ENCODE assay signal across 18 mouse cellular contexts in the genomic region with DNA sequence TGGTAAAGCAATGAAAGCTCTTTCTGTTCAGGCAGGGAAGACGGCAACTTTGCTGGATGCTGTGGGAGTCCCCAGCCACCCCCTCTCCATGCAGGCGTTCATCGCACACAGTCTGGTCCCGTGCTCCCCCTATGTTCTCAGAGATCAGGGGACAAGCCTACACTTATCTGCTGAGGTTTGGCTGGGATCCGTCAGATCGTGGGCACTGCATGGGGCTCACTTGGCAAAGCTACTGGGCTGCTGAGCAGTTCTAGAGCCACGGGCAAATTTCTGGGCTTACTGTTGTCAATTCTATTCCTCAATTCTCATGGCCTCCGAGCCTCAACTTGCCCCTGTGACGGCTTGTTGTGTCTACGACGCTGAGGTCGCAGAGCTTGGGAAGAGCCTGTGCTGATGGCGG. TPM values are rescaled to one million over a fixed set of nuclear protein-coding genes. Genes with fewer than 3 reads are reported as not detected.
A peak's percentile ranks its signal among the peaks of the same experiment; 100 is the strongest.
DNase-seq lines count a peak whose midpoint lies in the region; ATAC-seq and TF ChIP-seq lines count a peak whose summit lies in the region.
"Had no signal": no experiment of that assay in that cellular context is flagged by ENCODE, and none has a peak within 500 bp of the region (broad histone marks: within the 10 kb centered on the region; RNA-seq: fewer than 3 reads in every experiment).

No protein-coding gene starts in this region.

- no peaks in the 10 kb centered on the region for H3K27me3 ChIP-seq in kidney, embryonic 14.5 days (ENCODE audit: control insufficient read depth, insufficient read depth, low read length)
- no peaks in the 10 kb centered on the region for H3K27me3 ChIP-seq in lung, embryonic 14.5 days (ENCODE audit: insufficient read depth, low read length)
- H3K27me3 ChIP-seq: liver, embryonic 13.5 days; midbrain, embryonic 12.5 days; neural tube, embryonic 15.5 days had no signal

- no peak overlapping the region for H3K27ac ChIP-seq in kidney, embryonic 14.5 days (ENCODE audit: low read depth, low read length)
- H3K27ac ChIP-seq in lung, embryonic 14.5 days (ENCODE audit: low read depth): peak overlapping the region; percentile 87; the same call in 1 of the 2 replicates
- H3K27ac ChIP-seq: liver, embryonic 13.5 days; midbrain, embryonic 12.5 days; neural tube, embryonic 15.5 days had no signal

- TF ChIP-seq POLR2A in lung, adult 2 months (IDR thresholded peaks at IDR 0.05; ENCODE audit: borderline replicate concordance, extremely low read depth, low read depth, low read length): no peak

- peaks cover 5% of the 10 kb centered on the region for H3K9me3 ChIP-seq in kidney, embryonic 14.5 days (ENCODE audit: control insufficient read depth, low read length)
- no peaks in the 10 kb centered on the region for H3K9me3 ChIP-seq in lung, embryonic 14.5 days (ENCODE audit: low read depth, low read length)
- H3K9me3 ChIP-seq: G1E; liver, embryonic 13.5 days; midbrain, embryonic 12.5 days had no signal

- no peak overlapping the region for H3K4me3 ChIP-seq in kidney, embryonic 14.5 days (ENCODE audit: low read length)
- H3K4me3 ChIP-seq in lung, embryonic 14.5 days (ENCODE audit: low read depth, low read length): no peak overlapping the region
- H3K4me3 ChIP-seq in lung, adult 2 months (replicated peaks; ENCODE audit: extremely low read depth, low read depth, low read length): no peak overlapping the region
- H3K4me3 ChIP-seq: liver, embryonic 13.5 days; midbrain, embryonic 12.5 days; neural tube, embryonic 15.5 days had no signal

- TF ChIP-seq CTCF in lung, embryonic 14.5 days (IDR thresholded peaks at IDR 0.05; ENCODE audit: low read depth): no peak
- no peak for TF ChIP-seq CTCF in lung, adult 2 months (IDR thresholded peaks at IDR 0.05; ENCODE audit: insufficient read depth, low read length)

- peaks cover 8% of the 10 kb centered on the region for H3K4me1 ChIP-seq in kidney, embryonic 14.5 days (ENCODE audit: control insufficient read depth, insufficient read depth, low read length)
- peaks cover 25% of the 10 kb centered on the region for H3K4me1 ChIP-seq in lung, embryonic 14.5 days (ENCODE audit: insufficient read depth)
- H3K4me1 ChIP-seq in lung, adult 2 months (ENCODE audit: control insufficient read depth, insufficient read depth, low read length): no peaks in the 10 kb centered on the region; the same call in 1 of the 2 replicates
- H3K4me1 ChIP-seq: liver, embryonic 13.5 days had no signal

- DNase-seq in kidney, postnatal 4 days: no peak
- no peak for DNase-seq in lung, embryonic 14.5 days
- DNase-seq in lung, adult 2 months: no peak
- peak; percentile 65 to 67 for DNase-seq in cerebellum, postnatal 25 days
- DNase-seq in fat pad, adult 2 months (ENCODE audit: extremely low read depth, low read depth, low spot score): peak; percentile 58
- DNase-seq in embryo, embryonic 10 days (ENCODE audit: low spot score): no peak
- DNase-seq: adrenal gland, adult 8-10 months; embryo, embryonic 11 days; heart, postnatal 36 days; liver, embryonic 13.5 days; lung, postnatal 4 days; thymus, postnatal 25 days had no signal

- 0 out of 2 replicates have a peak, but pooled peaks have one; percentile 9 for ATAC-seq in kidney, embryonic 14.5 days (ENCODE audit: low FRiP score, low TSS enrichment)
- ATAC-seq in lung, embryonic 14.5 days (ENCODE audit: insufficient read depth): no peak
- ATAC-seq: inflammation-experienced regulatory T-cells, adult 6 months had no signal

- peaks cover 24% of the 10 kb centered on the region for H3K36me3 ChIP-seq in kidney, embryonic 14.5 days (ENCODE audit: control insufficient read depth, insufficient read depth, low read length)
- peaks cover 51% of the 10 kb centered on the region for H3K36me3 ChIP-seq in lung, embryonic 14.5 days (ENCODE audit: insufficient read depth)
- H3K36me3 ChIP-seq: G1E; liver, embryonic 13.5 days; neural tube, embryonic 15.5 days had no signal

- no peak overlapping the region for H3K9ac ChIP-seq in kidney, embryonic 14.5 days (ENCODE audit: low read depth, low read length)
- H3K9ac ChIP-seq in lung, embryonic 14.5 days: no peak overlapping the region
- H3K9ac ChIP-seq: liver, embryonic 13.5 days; midbrain, embryonic 12.5 days; neural tube, embryonic 15.5 days had no signal

- H3K4me2 ChIP-seq in kidney, embryonic 14.5 days (replicated peaks; ENCODE audit: low read depth, low read length): no peak overlapping the region
- no peak overlapping the region for H3K4me2 ChIP-seq in lung, embryonic 14.5 days
- H3K4me2 ChIP-seq: heart, embryonic 11.5 days; liver, embryonic 13.5 days; midbrain, embryonic 12.5 days; neural tube, embryonic 15.5 days had no signal

- 92% methylated on average over 13 of the region's 13 CpGs for WGBS in kidney, embryonic 14.5 days
- WGBS in lung, embryonic 14.5 days: 81% methylated on average over 13 of the region's 13 CpGs
- 84% methylated on average over 13 of the region's 13 CpGs for WGBS in lung, adult 2 months

RNA-seq across cellular contexts. Expression of a gene that starts 49.9 kb away (rescaled TPM):
- polyA plus RNA-seq in kidney, embryonic 14.5 days (2014; fragmentation: Nextera tagmentation; extraction: Ambion mirVana): 15.2 and 23.5 TPM in 2 replicates
- 36.4 and 38.8 TPM in 2 replicates for polyA plus RNA-seq in lung, embryonic 14.5 days (2014; fragmentation: Nextera tagmentation; extraction: Ambion mirVana)
- polyA plus RNA-seq in lung, adult 2 months (2012; rRNA removed): 22.2 and 23.4 TPM in 2 replicates
- polyA plus RNA-seq: G1E had no signal

Comparison
In these comparisons a context has a peak if more than half of its experiments do, and no peak if none do; other contexts are left out.
1. DNase-seq: peak in cerebellum, postnatal 25 days (2 of 2) and fat pad, adult 2 months (single experiment); none in kidney, postnatal 4 days (0 of 2), lung, embryonic 14.5 days (single experiment), lung, adult 2 months (single experiment) and embryo, embryonic 10 days (single experiment).